Mouse (Mus musculus): ENCODE data around the gene Cpne8.

Cpne8 gene

DNA sequence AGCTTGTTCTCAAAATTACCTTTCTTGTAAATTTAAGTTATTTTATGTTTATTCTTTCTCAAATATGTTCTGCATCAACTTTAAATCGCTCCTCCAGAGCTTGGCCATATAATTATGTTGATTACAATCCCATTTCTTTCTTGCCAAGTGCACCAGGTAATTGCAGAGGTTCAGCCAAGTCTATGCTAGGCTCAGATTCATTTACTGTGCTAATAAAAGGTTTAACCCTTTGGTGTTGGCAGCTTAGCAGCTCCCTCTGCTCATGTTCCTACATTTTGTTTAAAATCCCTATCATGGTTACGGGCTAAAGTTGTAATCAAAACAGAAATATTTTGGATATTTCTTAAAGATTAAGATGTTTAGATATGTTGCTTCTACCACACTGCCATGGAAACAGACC lies 216.0 kb downstream of the Cpne8 start:
- DNase-seq = no peak

DNA sequence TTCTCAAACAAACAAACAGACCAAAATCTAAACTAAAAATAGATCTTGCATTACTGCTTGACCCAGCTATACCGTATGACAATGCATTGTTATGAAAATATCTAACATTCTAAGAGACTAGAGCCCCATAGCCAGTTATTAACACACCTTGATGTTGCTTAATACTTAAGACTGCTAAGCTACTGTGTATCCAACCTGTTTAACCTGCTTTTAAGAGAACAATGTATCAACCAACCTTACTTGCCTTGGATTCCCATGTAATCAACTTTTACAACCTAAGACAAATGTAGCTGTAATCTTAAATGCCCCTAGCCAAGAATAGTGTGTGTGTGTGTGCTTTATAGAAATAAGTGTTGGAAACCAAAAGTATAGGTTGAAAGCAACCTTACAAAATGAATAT lies 233.2 kb downstream of the Cpne8 start:
- DNase-seq = no peak
